Mouse (Mus musculus): ENCODE results near the gene Pex6. TPM values are rescaled to one million over a fixed set of nuclear protein-coding genes. Genes with fewer than 3 reads are reported as not detected.
"Not testable (repeated sequence)": the region's sequence is repeated elsewhere in the genome, so short reads cannot be mapped to it uniquely, and the experiment has no call there.

The Pex6 gene
- total RNA-seq, 2 experiments from 2014 or later = 11.7 to 22.6 TPM

DNA sequence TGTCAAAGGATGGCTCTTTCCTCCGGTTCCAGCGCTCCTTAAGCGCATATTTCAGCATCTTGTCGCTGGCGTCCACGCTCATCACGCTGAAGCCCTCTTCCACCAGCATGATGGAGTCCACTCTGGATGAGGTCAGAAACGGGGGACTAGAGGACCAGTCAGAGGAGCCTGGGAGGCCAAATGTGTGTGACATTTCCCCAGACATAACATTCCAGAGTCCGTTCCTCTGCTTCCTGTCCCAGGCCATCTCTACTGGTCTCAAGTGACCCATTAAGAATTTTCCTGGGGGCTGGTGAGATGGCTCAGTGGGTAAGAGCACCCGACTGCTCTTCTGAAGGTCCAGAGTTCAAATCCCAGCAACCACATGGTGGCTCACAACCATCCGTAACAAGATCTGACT, 16.0 kb downstream of the Pex6 start:
- ATAC-seq (replicated peaks; ENCODE audit: low FRiP score, low TSS enrichment, poor library complexity, severe bottlenecking) = no peak

DNA sequence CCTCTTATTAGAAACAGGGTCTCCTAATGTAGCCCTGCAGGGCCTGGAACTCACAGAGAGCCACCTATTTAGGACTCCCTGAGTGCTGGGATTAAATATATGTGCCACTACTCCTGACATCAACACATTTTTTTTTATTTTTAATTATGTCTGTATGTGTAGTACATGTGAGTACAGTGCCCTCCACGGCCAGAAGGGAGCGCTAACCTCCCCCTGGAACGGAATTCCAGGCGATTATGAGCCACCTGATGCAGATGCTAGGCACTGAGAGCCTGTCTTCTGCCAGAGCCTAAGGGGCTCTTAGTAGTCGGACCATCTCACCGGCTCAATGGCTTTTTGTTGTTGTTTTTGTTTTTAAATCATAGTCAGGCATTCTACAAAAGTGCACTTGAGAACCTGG, 16.8 kb downstream of the Pex6 start:
- no peak for ATAC-seq (replicated peaks; ENCODE audit: low FRiP score, low TSS enrichment, poor library complexity, severe bottlenecking)

DNA sequence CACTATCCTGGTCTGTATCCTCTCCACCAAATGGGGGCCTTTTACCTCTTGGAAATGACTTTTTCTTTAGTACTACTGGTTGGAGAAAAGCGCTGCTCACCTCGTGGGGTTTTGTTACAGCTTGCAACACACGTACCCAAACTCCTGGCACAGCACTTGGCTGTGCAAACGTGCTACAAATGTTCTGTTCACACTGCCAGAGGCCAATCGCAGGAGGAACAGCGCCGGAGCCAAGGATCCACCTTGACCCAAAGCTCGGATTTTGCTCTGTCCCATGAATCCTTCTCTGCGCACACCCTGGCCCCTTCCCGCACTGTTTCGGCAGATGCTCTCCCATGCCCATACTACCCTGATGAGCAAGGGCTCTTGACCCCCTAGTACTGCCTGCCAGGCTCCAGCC, 17.2 kb downstream of the Pex6 start:
- no peak for ATAC-seq (replicated peaks; ENCODE audit: low FRiP score, low TSS enrichment, poor library complexity, severe bottlenecking)

DNA sequence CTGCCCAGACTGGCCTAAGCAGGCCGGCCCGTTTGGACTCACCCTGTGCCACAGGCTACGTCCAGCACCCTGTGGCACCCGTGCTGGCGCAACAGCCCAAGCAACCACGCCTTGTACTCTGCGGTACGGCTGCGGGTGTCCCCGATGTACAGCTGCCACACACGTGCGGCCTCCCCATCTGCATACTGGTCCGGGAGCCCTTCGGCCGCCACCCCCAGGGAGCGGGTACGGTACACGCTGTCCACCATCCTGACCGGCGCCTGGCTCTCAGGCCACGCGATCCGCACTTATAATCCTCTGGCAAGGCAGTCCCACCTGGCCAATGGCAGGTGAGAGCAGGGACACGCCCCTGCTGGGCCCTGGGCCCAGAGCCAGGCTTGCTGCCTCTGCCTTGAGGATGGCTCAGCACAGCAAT, 17.6 kb downstream of the Pex6 start, which contains the start of gene Gnmt:
Gnmt (minus strand) TSS at position 265 of the 415 bp plus-strand sequence.
- ATAC-seq (replicated peaks; ENCODE audit: low FRiP score, low TSS enrichment, poor library complexity, severe bottlenecking) = peak; percentile 42; the same call in 1 of the 2 replicates

- ATAC-seq (replicated peaks; ENCODE audit: low FRiP score, low TSS enrichment, poor library complexity, severe bottlenecking) = no peak
Measured at GRCm38 (mm10) chr17:46734055-46734454, 22.8 kb downstream of the Pex6 start.

DNA sequence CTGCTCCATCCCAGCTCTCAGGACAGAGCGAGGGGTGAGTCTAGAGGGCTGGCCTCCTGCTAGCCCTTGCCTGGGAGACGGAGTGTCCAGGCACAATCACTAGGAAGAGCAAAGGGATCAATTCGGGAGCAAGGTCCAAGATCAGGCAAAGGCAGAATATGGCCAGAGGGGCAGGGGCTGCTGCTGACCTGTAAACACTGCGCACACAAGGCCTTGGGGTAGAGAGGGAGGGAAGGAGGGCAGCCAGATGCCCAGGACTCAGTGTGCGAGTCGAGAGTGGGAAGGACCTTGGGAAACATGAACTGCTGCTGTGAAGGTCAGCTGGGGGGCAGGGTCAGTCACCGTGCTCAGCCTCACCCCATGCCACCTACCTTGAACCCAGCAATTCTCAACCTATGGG, 24.0 kb downstream of the Pex6 start:
- no peak for ATAC-seq (replicated peaks; ENCODE audit: low FRiP score, low TSS enrichment, poor library complexity, severe bottlenecking)

DNA sequence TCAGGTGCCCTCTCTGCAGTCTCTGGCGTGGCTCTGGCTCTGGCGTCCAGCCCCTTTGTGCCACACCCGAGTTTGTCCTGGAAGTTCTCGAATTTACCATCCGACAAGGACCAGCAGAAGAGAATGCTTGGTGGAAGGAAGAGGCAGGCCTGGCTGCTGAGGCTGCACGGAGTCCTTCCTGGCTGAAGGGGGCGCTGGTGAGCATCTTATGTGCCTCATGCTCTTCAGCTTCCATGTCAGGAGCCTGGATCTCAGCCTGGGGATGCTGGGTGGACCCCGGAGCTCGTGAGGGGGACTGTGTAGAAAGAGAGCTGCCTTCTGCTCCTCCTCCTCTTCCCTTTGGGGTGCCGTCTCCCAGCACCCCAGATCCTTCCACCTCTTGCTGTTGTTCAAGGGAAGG, 24.9 kb downstream of the Pex6 start:
- ATAC-seq (replicated peaks; ENCODE audit: low FRiP score, low TSS enrichment, poor library complexity, severe bottlenecking) = peak; percentile 77

- ATAC-seq (replicated peaks; ENCODE audit: low FRiP score, low TSS enrichment, poor library complexity, severe bottlenecking) = no peak
Measured at GRCm38 (mm10) chr17:46741305-46741704, 30.0 kb downstream of the Pex6 start.

DNA sequence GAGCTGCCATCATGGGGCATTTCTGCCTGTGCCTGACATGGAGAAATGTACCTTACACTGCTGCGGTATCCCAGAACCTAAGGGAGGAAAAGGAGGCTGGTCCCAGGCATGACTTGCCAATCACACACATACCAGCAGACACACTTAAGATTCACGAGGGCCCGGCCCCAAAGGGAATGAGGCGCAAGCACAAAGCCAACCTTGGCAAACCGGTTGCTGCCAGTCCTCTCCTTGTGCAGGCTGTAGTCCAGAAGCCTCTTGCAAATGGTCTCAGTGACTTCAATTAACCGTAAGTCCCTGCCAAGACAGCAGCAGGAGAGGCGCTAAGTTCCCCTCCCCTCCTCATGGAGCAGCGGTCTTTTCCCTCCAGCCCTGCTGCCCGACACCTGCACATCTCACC, 31.7 kb downstream of the Pex6 start:
- ATAC-seq (replicated peaks; ENCODE audit: low FRiP score, low TSS enrichment, poor library complexity, severe bottlenecking) = no peak

GRCm38 (mm10) chr17:46745506-46745905, 34.2 kb downstream of the Pex6 start:
- ATAC-seq (replicated peaks; ENCODE audit: low FRiP score, low TSS enrichment, poor library complexity, severe bottlenecking) = no peak

GRCm38 (mm10) chr17:46747234-46747633, 36.0 kb downstream of the Pex6 start:
- no peak for ATAC-seq (replicated peaks; ENCODE audit: low FRiP score, low TSS enrichment, poor library complexity, severe bottlenecking)

DNA sequence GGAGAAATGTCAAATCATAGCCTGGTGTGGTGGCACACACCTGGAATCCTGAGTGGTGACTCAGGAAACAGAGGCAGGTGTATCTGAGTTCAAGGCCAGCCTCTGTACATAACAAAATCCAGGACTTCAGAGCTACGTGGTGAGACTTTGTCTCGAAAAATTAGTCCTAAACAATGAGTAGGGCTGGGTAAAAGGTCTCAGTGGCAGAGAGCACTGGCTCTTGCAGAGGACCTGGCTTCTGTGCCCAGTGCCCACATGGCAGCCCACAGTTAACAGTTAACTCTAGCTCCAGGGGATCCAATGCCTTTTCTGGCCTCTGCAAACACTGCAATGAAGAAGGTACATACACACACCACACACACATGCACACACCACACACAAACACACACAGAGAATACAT, 36.5 kb downstream of the Pex6 start:
- no peak for ATAC-seq (replicated peaks; ENCODE audit: low FRiP score, low TSS enrichment, poor library complexity, severe bottlenecking)

DNA sequence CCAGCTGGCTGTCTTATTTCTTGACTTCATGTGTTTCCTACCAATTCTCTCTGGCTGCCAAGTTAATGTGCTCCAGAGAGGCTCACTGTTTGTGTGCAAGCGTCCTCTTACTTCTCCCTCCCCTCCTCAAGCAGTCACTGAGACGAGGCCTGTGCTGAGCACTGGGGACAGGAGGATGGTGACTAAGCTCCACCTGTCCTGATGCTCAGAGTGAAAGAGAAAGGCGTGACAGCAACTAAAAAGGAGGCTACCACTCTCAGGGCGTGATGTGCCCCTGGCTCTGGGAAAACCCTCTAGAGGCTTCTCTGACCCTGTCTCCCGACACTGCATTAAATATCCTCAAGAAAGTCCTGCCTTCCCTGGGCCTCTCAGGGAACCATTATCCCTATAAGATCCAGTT, 38.0 kb downstream of the Pex6 start:
- no peak for ATAC-seq (replicated peaks; ENCODE audit: low FRiP score, low TSS enrichment, poor library complexity, severe bottlenecking)

GRCm38 (mm10) chr17:46750580-46750979, 39.3 kb downstream of the Pex6 start:
- ATAC-seq (replicated peaks; ENCODE audit: low FRiP score, low TSS enrichment, poor library complexity, severe bottlenecking) = no peak

GRCm38 (mm10) chr17:46751056-46751793, 40.0 kb downstream of the Pex6 start:
- peak; percentile 34 for ATAC-seq (replicated peaks; ENCODE audit: low FRiP score, low TSS enrichment, poor library complexity, severe bottlenecking)

DNA sequence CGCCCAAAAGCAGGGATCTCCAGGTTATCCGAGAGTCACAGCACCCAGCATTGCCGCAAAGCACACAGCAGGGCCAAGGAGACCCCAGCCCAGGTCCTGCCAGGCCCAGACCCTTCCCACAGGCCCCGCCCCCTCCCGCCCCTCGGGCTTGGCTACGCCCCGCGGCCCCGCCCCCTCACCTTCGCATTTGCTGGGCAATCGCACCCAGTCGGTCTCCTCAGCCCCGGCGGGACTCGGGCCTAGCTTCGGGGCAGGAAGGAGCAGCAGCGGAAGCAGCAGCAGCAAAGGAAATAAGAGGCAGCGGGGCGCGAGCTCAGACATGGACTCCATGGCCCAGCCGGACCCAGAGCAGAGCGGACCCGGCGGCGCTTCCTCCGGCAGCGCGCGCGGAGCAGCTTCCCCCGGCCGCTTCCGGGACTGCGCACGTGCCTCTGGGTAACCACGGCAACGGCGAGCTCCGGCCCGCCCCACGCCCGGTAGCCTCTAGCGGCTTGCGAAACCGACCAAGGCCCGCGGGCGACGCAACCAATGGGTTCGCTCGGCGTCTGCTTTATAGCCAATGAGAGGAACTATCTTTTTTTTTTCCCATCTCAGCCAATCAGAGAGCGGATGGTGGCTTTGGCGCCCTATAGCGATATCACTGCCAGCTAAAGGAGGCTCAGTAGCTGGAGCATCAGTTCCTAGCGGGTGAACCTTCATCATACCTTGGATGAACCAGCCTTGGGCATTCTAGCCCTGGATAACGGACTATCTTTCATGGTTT, 40.7 kb downstream of the Pex6 start, which contains the start of gene Cnpy3:
Cnpy3 (minus strand) TSS at position 421 of the 763 bp plus-strand sequence.
- peak; percentile 99 for ATAC-seq (replicated peaks; ENCODE audit: low FRiP score, low TSS enrichment, poor library complexity, severe bottlenecking)

GRCm38 (mm10) chr17:46758753-46759152, 47.5 kb downstream of the Pex6 start:
- no peak for ATAC-seq (replicated peaks; ENCODE audit: low FRiP score, low TSS enrichment, poor library complexity, severe bottlenecking)

DNA sequence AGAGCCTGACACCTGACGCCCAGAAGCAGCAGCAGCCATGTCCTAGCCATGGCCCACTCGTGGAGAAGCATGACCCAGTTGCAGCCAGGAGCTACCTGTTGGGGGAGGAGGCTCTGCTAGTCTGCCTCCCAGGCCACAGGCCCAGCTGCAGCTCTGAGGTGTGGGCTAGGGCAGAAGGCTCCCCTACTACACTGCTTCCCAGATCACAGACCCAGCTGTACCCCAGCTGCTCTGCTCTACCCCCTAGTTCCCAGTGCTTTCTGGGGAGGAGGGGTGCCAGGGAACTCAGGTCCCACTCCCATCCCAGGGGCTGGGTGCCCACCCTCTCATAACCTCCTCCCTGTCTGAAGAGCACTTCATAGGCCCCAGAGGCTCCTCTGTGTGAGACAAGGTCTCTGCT, 52.3 kb downstream of the Pex6 start, which contains the start of gene Ptcra:
Ptcra (minus strand) TSS at position 169 of the 400 bp plus-strand sequence.
- ATAC-seq (replicated peaks; ENCODE audit: low FRiP score, low TSS enrichment, poor library complexity, severe bottlenecking) = no peak

DNA sequence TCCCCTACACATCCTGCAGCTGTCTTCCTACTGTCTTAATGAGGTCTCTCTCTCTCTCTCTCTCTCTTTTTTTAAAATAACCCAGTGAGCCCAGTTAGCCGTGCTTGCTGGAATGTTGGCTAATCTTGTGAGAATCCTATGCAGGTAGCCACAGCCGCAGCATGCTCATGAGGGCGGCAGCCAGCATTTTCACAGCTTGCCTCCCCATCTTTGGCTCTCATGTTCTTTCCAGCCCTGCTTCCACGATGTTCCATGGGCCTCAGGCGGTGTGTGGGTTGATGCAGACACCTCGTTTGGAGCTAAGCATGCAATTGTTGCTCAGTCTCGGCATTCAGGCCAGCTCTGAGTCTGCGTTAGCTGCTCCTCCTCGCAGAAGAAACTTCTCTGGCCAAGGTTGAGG, 53.7 kb downstream of the Pex6 start:
- not testable (repeated sequence) for ATAC-seq (replicated peaks; ENCODE audit: low FRiP score, low TSS enrichment, poor library complexity, severe bottlenecking)

DNA sequence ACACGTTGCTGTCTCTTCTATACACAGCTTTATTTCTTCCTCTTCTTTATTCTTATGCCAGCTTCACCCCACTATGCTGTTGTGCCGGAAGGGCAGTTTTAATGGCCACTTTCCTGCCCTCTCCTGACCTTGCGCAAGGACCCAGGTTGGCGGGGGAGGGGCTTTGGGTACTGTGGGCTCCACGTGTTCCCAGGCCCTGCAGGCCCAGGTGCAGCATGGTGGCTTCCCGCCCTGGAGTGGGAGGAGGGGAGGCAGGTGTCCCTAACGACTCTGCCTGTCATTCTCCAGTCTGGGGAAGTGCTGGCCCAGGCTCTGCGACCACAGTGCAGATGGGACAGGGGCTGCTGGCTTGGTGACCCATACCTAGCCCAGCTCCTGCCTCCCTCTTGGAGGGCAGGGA, 56.6 kb downstream of the Pex6 start:
- ATAC-seq (replicated peaks; ENCODE audit: low FRiP score, low TSS enrichment, poor library complexity, severe bottlenecking) = no peak

DNA sequence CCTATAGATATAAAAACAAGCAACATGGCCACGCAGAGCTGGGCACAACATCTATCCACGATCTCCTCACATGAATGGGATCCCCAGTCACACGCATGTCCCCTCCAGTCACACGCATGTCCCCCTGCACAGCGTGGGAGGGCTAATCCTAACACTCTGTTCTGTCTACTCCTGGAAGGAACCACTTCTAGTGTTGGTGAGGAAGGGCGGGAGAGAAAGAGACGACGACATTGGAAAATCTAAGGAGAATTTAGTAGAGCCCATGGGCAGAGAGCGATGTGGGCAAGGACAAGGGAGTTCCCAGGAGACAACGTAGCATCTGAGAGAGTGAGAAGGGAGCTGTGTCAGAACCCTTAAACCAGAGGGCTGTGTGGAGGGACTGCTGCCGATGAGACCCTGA, 59.3 kb downstream of the Pex6 start:
- no peak for ATAC-seq (replicated peaks; ENCODE audit: low FRiP score, low TSS enrichment, poor library complexity, severe bottlenecking)
